Mouse (Mus musculus) frontal cortex, postnatal 25 days (tissue): Measurements from ENCODE around the gene Armc5.
A peak's percentile ranks its signal among the peaks of the same experiment; 100 is the strongest.

Source experiments
- DNase-seq, 2 experiments: peaks; one replicate each; pipeline ENCODE4 v3.0.0; 2022; ENCODE audit warnings: low spot score in 2 of 2

Gene Armc5

GRCm38 (mm10) chr7:128236856-128237592 is at the start of gene Armc5:
Gene Armc5 (plus strand): TSS chr7:128237342.
- DNase-seq, result peak; percentile 77 to 78

DNA sequence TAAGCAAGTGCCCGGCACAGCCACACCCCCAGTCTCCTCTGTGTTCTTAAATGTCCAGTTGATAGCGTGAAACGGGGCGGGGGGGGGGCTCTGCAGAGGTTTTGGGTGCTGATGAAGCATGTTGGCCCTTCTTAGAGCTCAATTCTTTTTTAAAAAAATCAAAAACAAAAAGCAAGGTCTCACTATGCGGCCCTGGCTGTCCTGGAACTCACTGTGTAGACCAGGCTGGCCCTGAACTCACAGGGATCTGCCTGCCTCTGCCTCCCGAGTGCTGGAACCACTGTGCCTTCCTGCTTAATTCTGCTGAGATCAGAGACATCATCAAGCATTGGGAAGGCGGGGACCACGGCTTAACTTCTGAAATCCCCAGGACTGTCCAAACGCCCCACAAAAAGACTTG is 35.5 kb upstream of the Armc5 start:
- DNase-seq, result no peak

- DNase-seq, result no peak
These were observed 34.1 kb upstream of the Armc5 start for GRCm38 (mm10) chr7:128203071-128203470.

GRCm38 (mm10) chr7:128204179-128204578 is 33.0 kb upstream of the Armc5 start:
- no peak for DNase-seq

- no peak for DNase-seq
These were observed 31.4 kb upstream of the Armc5 start for GRCm38 (mm10) chr7:128205695-128206094.

- DNase-seq, result no peak
These were observed 31.0 kb upstream of the Armc5 start, which contains the start of gene Cox6a2 for GRCm38 (mm10) chr7:128206152-128206551. Gene Cox6a2 (minus strand): TSS chr7:128206387.

DNA sequence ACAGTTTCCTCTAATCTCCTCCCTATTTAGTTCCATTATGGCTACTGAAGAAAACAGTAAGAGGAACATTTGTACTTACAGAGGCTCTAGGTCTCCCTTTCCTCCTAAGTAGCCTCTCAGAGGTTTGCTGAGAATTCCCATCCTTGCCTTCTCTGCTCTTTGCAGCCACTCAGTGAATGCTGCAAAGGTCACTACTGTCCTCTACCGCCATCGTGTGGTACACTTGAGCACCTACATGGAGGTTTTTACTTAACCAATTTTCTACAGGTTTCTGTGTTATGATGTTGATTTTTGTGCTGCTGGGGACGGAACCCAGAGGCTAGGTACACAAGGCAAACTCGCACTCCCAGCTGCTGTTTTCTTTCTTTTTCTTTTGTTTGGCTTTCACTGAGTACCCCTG is 29.0 kb upstream of the Armc5 start:
- DNase-seq, result peak; percentile 23 to 29

GRCm38 (mm10) chr7:128209826-128210225 is 27.3 kb upstream of the Armc5 start:
- DNase-seq, result no peak

GRCm38 (mm10) chr7:128219952-128220351 is 17.2 kb upstream of the Armc5 start:
- DNase-seq, result no peak

DNA sequence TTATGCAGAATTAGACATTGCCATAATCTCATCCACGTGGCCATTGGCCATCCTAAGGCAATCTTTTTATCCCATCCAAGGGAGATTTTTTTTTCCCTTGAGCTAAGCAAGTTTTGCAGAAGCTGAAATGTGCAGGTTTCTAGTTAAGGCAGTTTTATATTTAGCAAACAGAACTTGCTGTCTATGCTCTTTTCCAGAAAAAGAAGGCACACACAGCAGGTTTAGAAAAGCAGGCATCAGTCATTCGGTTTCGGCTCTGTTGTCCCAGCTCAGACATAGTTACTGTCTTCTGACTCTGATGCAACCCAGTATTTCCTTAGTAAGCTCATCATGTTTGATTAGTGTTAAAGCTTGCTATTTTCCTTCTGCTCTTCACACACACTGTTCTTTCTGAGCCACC is 16.2 kb upstream of the Armc5 start:
- no peak for DNase-seq

DNA sequence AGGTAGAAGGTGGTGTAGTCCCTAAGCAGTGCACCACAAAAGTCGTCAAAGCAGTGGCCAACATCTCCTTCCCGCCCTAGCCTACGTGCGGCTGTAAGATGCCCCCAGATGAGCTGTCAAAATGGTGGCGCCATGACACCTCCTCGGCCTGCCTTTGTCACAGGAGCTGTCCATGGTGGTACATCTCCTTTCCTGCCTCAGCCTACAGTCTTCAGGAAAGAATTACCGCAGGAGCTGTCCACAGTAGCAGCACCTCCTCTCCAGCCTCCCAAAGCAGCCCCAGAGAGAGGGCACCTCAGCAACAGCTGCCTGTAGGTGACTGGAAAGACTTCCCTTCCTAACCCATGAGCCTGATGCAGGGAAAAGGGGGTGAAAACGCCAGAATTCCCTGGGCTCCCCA is 5.4 kb upstream of the Armc5 start:
- no peak for DNase-seq

DNA sequence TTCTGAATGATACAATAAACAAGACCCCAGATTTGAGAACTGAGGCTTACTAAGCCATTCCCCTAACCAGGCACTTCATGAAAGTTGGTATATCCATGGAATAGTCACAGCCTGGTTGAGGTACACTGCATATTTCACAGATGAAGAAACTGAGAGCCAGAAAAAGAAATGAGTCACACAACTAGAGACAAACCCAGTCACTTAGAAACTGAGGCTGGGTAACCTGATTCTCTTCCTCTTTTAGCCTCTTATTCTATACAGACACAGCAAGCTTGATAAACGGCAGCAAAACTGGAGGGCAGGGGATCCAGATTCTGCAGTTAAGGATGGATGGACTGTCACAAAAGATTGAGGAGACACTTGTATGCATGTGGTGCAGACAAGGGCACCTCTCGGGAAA is 2.3 kb upstream of the Armc5 start:
- DNase-seq, result no peak

- DNase-seq, result no peak
These were observed 1.7 kb upstream of the Armc5 start for GRCm38 (mm10) chr7:128235481-128235880.

GRCm38 (mm10) chr7:128236426-128236825 is 716 bp upstream of the Armc5 start:
- DNase-seq, result no peak

GRCm38 (mm10) chr7:128237593-128237926 is 418 bp downstream of the Armc5 start:
- DNase-seq, result no peak

DNA sequence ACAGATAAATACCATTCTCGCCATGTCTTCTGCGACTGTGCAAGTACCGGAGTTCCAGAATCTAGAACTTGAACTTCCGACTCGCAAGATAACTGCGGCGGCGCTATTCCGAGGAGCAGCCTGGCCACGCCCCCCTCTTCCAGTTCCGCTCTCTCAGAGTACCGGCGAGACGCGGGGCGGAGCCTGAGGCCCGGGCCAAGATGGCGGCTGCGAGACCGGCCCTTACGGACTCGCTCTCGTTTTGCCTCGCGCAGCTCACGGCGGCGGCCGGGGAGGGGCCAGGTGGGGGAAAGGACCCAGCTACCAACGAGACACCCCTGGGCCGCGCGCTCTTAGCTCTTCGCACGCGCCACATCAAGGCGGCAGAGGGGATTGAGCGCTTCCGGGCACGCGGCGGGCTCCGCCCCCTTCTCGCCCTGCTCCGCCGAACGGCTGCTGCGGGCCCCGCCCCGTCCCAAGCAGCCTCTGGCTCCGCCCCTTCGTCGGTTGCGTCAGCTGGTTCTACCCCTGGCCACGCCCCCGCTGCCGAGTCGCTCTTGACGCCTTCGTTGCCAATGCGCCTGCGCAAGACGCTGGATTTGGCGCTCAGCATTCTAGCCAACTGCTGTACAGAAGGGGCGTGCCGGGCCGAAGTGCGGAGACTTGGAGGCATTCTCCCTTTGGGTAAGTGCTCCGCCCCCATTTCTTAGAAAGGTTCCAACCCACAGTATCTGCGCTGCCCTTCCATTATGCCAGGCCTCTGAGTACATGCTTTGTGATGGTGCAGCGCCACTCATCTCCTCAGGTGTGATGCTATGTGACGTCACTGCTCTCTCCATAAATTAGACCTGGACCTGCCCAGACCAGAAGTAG is 1.0 kb downstream of the Armc5 start, which contains the start of gene 9130023H24Rik:
TSS of gene 9130023H24Rik (minus strand) at position 105 of the 852 bp plus-strand sequence.
- peak; percentile 98 to 99 for DNase-seq

DNA sequence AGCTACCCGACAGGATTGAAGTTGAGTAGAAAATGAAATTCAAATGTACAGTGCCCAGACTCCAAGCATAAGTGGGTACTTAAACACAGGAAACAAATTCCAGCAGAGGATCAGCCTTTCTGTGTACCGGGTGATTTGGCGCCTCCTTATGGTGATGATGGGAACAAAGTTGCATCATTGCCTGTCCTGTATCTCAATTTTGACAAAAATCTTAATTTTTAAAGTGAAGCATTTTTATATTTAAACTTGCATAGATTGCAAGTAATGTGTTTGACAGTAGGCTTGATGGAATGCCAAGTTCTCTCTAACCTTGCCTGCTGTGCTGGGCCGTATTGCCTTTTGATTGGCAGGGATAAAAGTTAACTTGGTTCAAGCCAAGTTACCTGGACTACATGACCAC is 1.8 kb downstream of the Armc5 start:
- DNase-seq, result no peak

DNA sequence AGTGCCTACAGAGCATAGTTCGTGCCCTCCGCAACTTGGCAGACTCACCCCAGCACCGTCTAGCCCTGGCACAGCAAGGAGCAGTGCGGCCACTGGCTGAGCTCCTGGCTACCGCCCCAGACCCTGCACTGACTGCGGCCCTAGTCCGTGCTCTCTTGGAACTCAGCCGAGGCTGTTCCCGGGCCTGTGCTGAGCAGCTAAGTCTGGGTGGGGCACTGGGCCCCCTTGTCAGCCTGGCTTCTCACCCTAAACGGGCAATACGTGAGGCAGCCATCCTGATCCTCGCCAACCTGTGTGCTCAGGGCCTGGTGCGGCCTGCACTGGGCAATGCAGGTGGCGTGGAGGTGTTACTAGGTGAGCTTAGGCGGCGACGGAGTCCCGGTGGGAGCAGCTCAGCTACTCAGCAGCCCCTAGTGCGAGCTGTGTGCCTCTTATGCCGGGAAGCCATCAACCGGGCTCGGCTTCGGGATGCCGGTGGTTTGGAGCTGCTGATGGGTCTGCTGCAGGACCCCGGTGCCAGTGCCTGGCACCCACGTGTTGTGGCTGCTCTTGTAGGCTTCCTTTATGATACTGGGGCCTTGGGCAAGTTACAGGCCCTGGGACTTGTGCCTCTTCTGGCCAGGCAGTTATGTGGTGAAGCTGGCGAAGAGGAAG is 3.1 kb downstream of the Armc5 start:
- no peak for DNase-seq

GRCm38 (mm10) chr7:128242331-128242730 is 5.2 kb downstream of the Armc5 start:
- DNase-seq, result no peak

DNA sequence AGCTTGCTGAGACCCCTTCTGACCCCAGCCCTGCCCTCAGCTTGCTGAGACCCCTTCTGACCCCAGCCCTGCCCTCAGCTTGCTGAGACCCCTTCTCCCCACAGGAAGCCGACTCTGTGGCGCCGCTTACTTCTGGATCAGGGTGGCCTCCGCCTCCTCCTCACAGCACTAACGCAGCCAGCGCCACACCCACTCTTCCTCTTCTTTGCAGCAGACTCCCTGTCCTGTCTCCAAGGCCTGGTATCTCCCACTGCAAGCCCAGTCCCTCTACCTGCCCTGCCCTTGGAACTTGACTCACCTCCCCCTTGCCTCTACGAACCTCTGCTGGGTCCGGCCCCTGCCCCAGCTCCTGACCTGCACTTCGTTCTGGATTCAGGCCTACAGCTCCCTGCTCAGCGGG is 6.8 kb downstream of the Armc5 start:
- DNase-seq, result no peak

DNA sequence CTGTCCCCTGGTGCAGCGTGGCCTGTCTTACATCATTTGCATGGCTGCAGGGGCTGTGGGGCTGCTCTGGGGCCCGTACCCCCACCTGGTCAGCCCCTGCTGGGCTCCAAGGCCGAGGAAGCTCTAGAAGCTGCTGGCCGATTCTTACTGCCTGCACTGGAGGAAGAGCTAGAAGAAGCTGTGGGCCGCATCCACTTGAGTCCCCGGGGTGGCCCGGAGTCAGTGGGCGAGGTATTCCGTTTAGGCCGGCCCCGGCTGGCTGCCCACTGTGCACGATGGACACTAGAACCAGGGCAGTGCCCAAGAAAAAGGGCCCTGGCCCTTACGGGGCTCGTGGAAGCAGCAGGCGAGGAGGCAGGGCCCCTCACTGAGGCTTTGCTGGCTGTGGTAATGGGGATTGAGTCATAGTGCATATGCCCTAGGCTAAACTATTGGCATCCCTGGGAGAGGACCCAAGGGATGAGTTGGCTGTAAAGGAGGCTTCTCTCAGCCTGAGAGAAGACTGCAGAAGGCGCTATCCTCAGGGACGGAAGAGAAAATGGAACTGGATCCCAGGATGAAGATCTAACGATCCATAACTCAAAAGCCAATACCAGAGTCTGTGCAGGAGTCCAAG is 7.4 kb downstream of the Armc5 start:
- no peak for DNase-seq

GRCm38 (mm10) chr7:128245547-128245946 is 8.4 kb downstream of the Armc5 start:
- DNase-seq, result no peak
